Mouse (Mus musculus) spleen, adult 12 weeks (tissue): ENCODE measurements around the gene Tspan33.
A peak's percentile ranks its signal among the peaks of the same experiment; 100 is the strongest.
"Not testable (repeated sequence)": the region's sequence is repeated elsewhere in the genome, so short reads cannot be mapped to it uniquely, and the experiment has no call there.

ENCODE experiments used
- DNase-seq: peaks from one replicate; pipeline ENCODE4 v3.0.0; 2022; ENCODE audit warnings: low spot score

The Tspan33 gene

GRCm38 (mm10) chr6:29753336-29753735 is 59.3 kb downstream of the Tspan33 start:
- no peak for DNase-seq

GRCm38 (mm10) chr6:29756001-29756400 is 62.0 kb downstream of the Tspan33 start:
- DNase-seq = no peak

GRCm38 (mm10) chr6:29756476-29756875 is 62.5 kb downstream of the Tspan33 start:
- DNase-seq = no peak

- peak; percentile 48 for DNase-seq
These were observed 64.4 kb downstream of the Tspan33 start for GRCm38 (mm10) chr6:29758417-29758816.

- DNase-seq = no peak
These were observed 65.1 kb downstream of the Tspan33 start for GRCm38 (mm10) chr6:29759012-29759679.

- not testable (repeated sequence) for DNase-seq
These were observed 66.4 kb downstream of the Tspan33 start for GRCm38 (mm10) chr6:29760397-29760796.

GRCm38 (mm10) chr6:29761282-29761681 is 67.3 kb downstream of the Tspan33 start:
- DNase-seq = no peak

- DNase-seq = no peak
These were observed 68.5 kb downstream of the Tspan33 start for GRCm38 (mm10) chr6:29762524-29762923.

GRCm38 (mm10) chr6:29766874-29767273 is 72.9 kb downstream of the Tspan33 start:
- DNase-seq = no peak
